Mouse (Mus musculus) liver, embryonic 14.5 days (tissue): ENCODE results near the gene Mbd6. TPM values are rescaled to one million over a fixed set of nuclear protein-coding genes. Genes with fewer than 3 reads are reported as not detected.

Experiments
- ATAC-seq: fragments of 200-750 bp; cut with Nextera tagmentation; 2 replicates; pipeline ENCODE4 v1.8.0; 2017; ENCODE audit warnings: moderate number of reproducible peaks, mild to moderate bottlenecking, moderate library complexity; ENCODE audit not compliant: insufficient read depth
- DNase-seq, 3 experiments: peaks; one replicate each; pipeline ENCODE4 v3.0.0-alpha.2; 2012 to 2013; ENCODE audit warnings: low read depth in 3 of 3, low spot score in 3 of 3
- H3K27ac ChIP-seq: fragments of 300-500 bp; sonication (generic); 2 replicates; pipeline ENCODE4 v1.5.1; 2014; ENCODE audit warnings: moderate library complexity, mild to moderate bottlenecking, control low read depth, inconsistent platforms
- H3K27me3 ChIP-seq: fragments of 300-500 bp; sonication (generic); 2 replicates; pipeline ENCODE4 v1.6.1; 2014; ENCODE audit warnings: mild to moderate bottlenecking, low read length, moderate library complexity; ENCODE audit not compliant: control insufficient read depth, insufficient read depth
- H3K36me3 ChIP-seq: fragments of 300-500 bp; sonication (generic); replicated peaks from 2 replicates; pipeline ENCODE4 v1.6.1; 2014; ENCODE audit warnings: low read depth; ENCODE audit not compliant: control insufficient read depth, insufficient read depth
- H3K4me1 ChIP-seq, 2 experiments: fragments of 200-500 bp in 1 of 2; fragments of 300-500 bp in 1 of 2; sonication (generic) in 1 of 2; replicated peaks; 2 replicates each; pipeline ENCODE4 v1.6.1; 2012 to 2014; ENCODE audit warnings: antibody characterized with exemption in 1 of 2, inconsistent platforms in 1 of 2, low read length in 1 of 2; ENCODE audit not compliant: control insufficient read depth in 2 of 2, insufficient read depth in 2 of 2
- H3K4me2 ChIP-seq: fragments of 300-500 bp; sonication (generic); 2 replicates; pipeline ENCODE4 v1.6.1; 2014; ENCODE audit warnings: low read depth, mild to moderate bottlenecking, control low read depth, moderate library complexity
- H3K4me3 ChIP-seq, 2 experiments: fragments of 200-500 bp in 1 of 2; fragments of 300-500 bp in 1 of 2; sonication (generic) in 1 of 2; 2 replicates each; pipeline ENCODE4 v1.5.1; 2012 to 2014; ENCODE audit warnings: low read depth in 2 of 2, low read length in 2 of 2, mild to moderate bottlenecking in 2 of 2, control low read depth in 1 of 2, inconsistent platforms in 1 of 2, moderate library complexity in 1 of 2; ENCODE audit not compliant: insufficient read depth in 1 of 2
- H3K9ac ChIP-seq: fragments of 300-500 bp; sonication (generic); replicated peaks from 2 replicates; pipeline ENCODE4 v1.6.1; 2014; ENCODE audit warnings: mild to moderate bottlenecking, control low read depth, moderate library complexity
- H3K9me3 ChIP-seq: fragments of 300-500 bp; sonication (generic); 2 replicates; pipeline ENCODE4 v1.6.1; 2016; ENCODE audit warnings: low read length, mixed read lengths; ENCODE audit not compliant: control insufficient read depth
- CTCF ChIP-seq: IDR thresholded peaks from 2 replicates; pipeline ENCODE4 v1.5.1; 2016; ENCODE audit warnings: antibody characterized with exemption, low read depth, control low read depth
- EP300 ChIP-seq: IDR thresholded peaks from 2 replicates; pipeline ENCODE4 v1.6.1; 2016; ENCODE audit warnings: antibody characterized with exemption, low read depth
- WGBS: fragments of 180-500 bp; shearing (Covaris S2); extraction: QIAGEN DNeasy Blood & Tissue Kit; methylation state at CpG from one replicate; pipeline ENCODE4 v1.1.7; 2014; ENCODE audit not compliant: insufficient replicate concordance; 5-methylcytosine and 5-hydroxymethylcytosine counted together
- polyA plus RNA-seq, 2 experiments: library from polyadenylated mRNA; depleted of rRNA in 1 of 2; stranded (reverse) in 1 of 2; unstranded in 1 of 2; fragments of >200 nt; fragmentation: Nextera tagmentation in 1 of 2; extraction: Ambion mirVana in 1 of 2; gene quantifications; 2 replicates each; pipeline versions ENCODE4 v1.2.1 to v1.2.3; 2012 to 2014

Gene Mbd6
- polyA plus RNA-seq (2012; rRNA removed) (9.7 and 11.0 TPM in 2 replicates), polyA plus RNA-seq (2014; fragmentation: Nextera tagmentation; extraction: Ambion mirVana) (5.6 and 6.2 TPM in 2 replicates)

GRCm38 (mm10) chr10:127288800-127289572 is at the start of gene Mbd6:
Mbd6 (minus strand) TSS chr10:127289018.
- Histone ChIP-seq H3K27me3 (no peaks in the 10 kb centered on the region), H3K9me3 (no peaks in the 10 kb centered on the region), H3K4me2 (peak within 1 kb of the TSS; percentile 90), H3K27ac (peak within 1 kb of the TSS; percentile 99), H3K4me3 (peak within 1 kb of the TSS; percentile 78 to 87), H3K4me1 (peaks cover 19 to 37% of the 10 kb centered on the region in 2 experiments), H3K9ac (peak within 1 kb of the TSS; percentile 92), H3K36me3 (peaks cover 38% of the 10 kb centered on the region)
- peak; percentile 84 to 90 (median 87) for DNase-seq
- 1% methylated on average over 30 of the region's 65 CpGs for WGBS
- TF ChIP-seq EP300 (peak; percentile 1; the same call in 1 of the 2 replicates), CTCF (no peak)
- peak; percentile 55 for ATAC-seq

- TF ChIP-seq CTCF = no peak
- TF ChIP-seq EP300 = no peak
- Histone ChIP-seq H3K27ac (no peak overlapping the region), H3K4me1 (peaks cover 0 to 2% of the 10 kb centered on the region in 2 experiments; a peak in 2 of 4 replicates), H3K9me3 (no peaks in the 10 kb centered on the region), H3K4me2 (no peak overlapping the region), H3K27me3 (peaks cover 33% of the 10 kb centered on the region), H3K9ac (no peak overlapping the region), H3K4me3 (no peak overlapping the region), H3K36me3 (no peaks in the 10 kb centered on the region)
- ATAC-seq (no peak), DNase-seq (no peak)
- WGBS = 41% methylated on average over 6 of the region's 6 CpGs
Observed at GRCm38 (mm10) chr10:127337536-127338099, 48.8 kb upstream of the Mbd6 start.

- TF ChIP-seq EP300 = no peak
- no peak for TF ChIP-seq CTCF
- ATAC-seq = no peak
- H3K4me2 ChIP-seq = no peak overlapping the region
- H3K9me3 ChIP-seq = no peaks in the 10 kb centered on the region
- no peak overlapping the region for H3K4me3 ChIP-seq
- peaks cover 31% of the 10 kb centered on the region for H3K27me3 ChIP-seq
- no peaks in the 10 kb centered on the region for H3K36me3 ChIP-seq
- WGBS = 41% methylated on average over 5 of the region's 5 CpGs
- H3K27ac ChIP-seq = no peak overlapping the region
- peaks cover 0 to under 1% of the 10 kb centered on the region in 2 experiments; a peak in 2 of 4 replicates for H3K4me1 ChIP-seq
- DNase-seq = no peak
- H3K9ac ChIP-seq = no peak overlapping the region
Observed at GRCm38 (mm10) chr10:127336952-127337351, 48.1 kb upstream of the Mbd6 start.

GRCm38 (mm10) chr10:127335271-127335670 is 46.5 kb upstream of the Mbd6 start:
- H3K4me1 ChIP-seq = no peaks in the 10 kb centered on the region; a peak in 1 of 4 replicates
- H3K27ac ChIP-seq = no peak overlapping the region
- H3K4me2 ChIP-seq = no peak overlapping the region
- ATAC-seq (no peak), DNase-seq (no peak)
- no peak overlapping the region for H3K9ac ChIP-seq
- peaks cover 15% of the 10 kb centered on the region for H3K27me3 ChIP-seq
- no peak overlapping the region for H3K4me3 ChIP-seq
- no peaks in the 10 kb centered on the region for H3K36me3 ChIP-seq
- H3K9me3 ChIP-seq = no peaks in the 10 kb centered on the region
- TF ChIP-seq CTCF = no peak
- 35% methylated on average over 1 of the region's 1 CpGs for WGBS

GRCm38 (mm10) chr10:127333152-127333551 is 44.3 kb upstream of the Mbd6 start:
- H3K4me3 ChIP-seq = no peak overlapping the region
- no peaks in the 10 kb centered on the region for H3K36me3 ChIP-seq
- H3K27me3 ChIP-seq = no peaks in the 10 kb centered on the region; the same call in 1 of the 2 replicates
- no peak overlapping the region for H3K9ac ChIP-seq
- no peak for DNase-seq
- no peaks in the 10 kb centered on the region for H3K9me3 ChIP-seq
- H3K4me1 ChIP-seq = no peaks in the 10 kb centered on the region
- H3K4me2 ChIP-seq = no peak overlapping the region
- no peak for ATAC-seq
- WGBS = 34% methylated on average over 5 of the region's 5 CpGs
- no peak for TF ChIP-seq EP300
- TF ChIP-seq CTCF = peak; percentile 71
- no peak overlapping the region for H3K27ac ChIP-seq
